Mouse (Mus musculus) olfactory bulb, adult 2 months (tissue): ENCODE data around the gene Oosp3. TPM values are rescaled to one million over a fixed set of nuclear protein-coding genes. Genes with fewer than 3 reads are reported as not detected.

Experiments
- H3K27ac ChIP-seq: fragments of 200-500 bp; 2 replicates; pipeline ENCODE4 v1.5.1; 2012; ENCODE audit warnings: low read depth, low read length; ENCODE audit not compliant: insufficient read depth
- H3K4me1 ChIP-seq: fragments of 200-500 bp; 2 replicates; pipeline ENCODE4 v1.6.1; 2012; ENCODE audit warnings: low read length; ENCODE audit not compliant: control insufficient read depth, insufficient read depth
- H3K4me3 ChIP-seq: fragments of 200-500 bp; 2 replicates; pipeline ENCODE4 v1.5.1; 2012; ENCODE audit warnings: mild to moderate bottlenecking, low read depth, low read length, moderate library complexity; ENCODE audit not compliant: insufficient read depth
- CTCF ChIP-seq: fragments of 200-500 bp; IDR thresholded peaks from 2 replicates; pipeline ENCODE4 v1.5.1; 2012; ENCODE audit warnings: low read depth, mild to moderate bottlenecking, low read length, moderate library complexity; ENCODE audit not compliant: insufficient read depth
- POLR2A ChIP-seq: fragments of 200-500 bp; IDR thresholded peaks from 2 replicates; pipeline ENCODE4 v1.6.1; 2012; ENCODE audit warnings: mild to moderate bottlenecking, low read depth, low read length, moderate library complexity; ENCODE audit not compliant: insufficient read depth
- WGBS: fragments of 180-500 bp; shearing (Covaris S2); methylation state at CpG from one replicate; pipeline ENCODE4 v1.1.7; 2018; 5-methylcytosine and 5-hydroxymethylcytosine counted together
- polyA plus RNA-seq: library from polyadenylated mRNA; stranded (reverse); fragments of >200 nt; gene quantifications from 2 replicates; pipeline ENCODE4 v1.2.4, GENCODE M21; 2012; ENCODE audit warnings: low replicate concordance; ENCODE audit not compliant: missing spikeins, insufficient read depth, insufficient read length

The Oosp3 gene
- polyA plus RNA-seq, 1 experiment, result not detected

DNA sequence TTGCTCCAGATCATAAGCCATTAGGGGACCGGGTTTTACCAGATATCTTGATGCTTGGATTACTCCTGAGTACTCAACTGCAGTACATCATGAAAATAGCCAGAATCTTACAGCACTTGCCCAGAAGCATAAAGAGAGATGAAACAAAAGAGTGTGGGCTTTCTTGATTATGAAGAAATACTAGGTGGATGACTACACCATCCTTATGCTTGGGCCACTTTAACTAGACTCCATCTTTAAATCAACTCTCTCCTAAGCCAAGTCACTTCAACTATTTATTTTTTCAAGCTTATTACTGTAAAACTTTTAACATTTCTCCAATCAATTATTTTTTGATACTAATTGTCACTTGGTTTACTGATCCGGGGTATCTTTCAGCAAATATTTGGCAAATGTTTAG lies 27.0 kb downstream of the Oosp3 start:
- no peaks in the 10 kb centered on the region for H3K4me1 ChIP-seq
- 92% methylated on average over 2 of the region's 2 CpGs for WGBS
- no peak overlapping the region for H3K4me3 ChIP-seq
- no peak overlapping the region for H3K27ac ChIP-seq
- TF ChIP-seq POLR2A (no peak), CTCF (no peak)

DNA sequence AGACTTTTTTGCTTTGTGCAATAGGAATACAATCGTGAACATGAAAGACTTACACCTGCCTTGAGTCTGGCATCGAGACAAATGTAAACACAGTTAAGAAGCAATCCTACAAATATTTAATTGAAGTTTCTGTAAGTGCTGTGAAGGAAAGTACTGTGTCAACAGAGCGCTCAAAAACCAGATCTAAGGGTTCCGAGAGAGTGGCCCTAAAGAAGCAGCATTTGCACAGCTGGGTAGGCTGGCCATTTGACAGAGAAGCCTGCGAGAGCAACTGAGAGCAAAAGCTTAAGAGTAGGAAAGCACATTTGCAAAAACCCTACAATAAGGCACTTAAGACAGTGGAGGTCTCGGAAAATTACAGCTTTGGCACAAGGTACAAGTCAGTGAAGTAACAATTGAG lies 27.4 kb downstream of the Oosp3 start:
- TF ChIP-seq POLR2A, result no peak
- TF ChIP-seq CTCF, result no peak
- H3K4me3 ChIP-seq, result no peak overlapping the region
- H3K27ac ChIP-seq, result no peak overlapping the region
- WGBS, result 79% methylated on average over 6 of the region's 6 CpGs
- H3K4me1 ChIP-seq, result no peaks in the 10 kb centered on the region

DNA sequence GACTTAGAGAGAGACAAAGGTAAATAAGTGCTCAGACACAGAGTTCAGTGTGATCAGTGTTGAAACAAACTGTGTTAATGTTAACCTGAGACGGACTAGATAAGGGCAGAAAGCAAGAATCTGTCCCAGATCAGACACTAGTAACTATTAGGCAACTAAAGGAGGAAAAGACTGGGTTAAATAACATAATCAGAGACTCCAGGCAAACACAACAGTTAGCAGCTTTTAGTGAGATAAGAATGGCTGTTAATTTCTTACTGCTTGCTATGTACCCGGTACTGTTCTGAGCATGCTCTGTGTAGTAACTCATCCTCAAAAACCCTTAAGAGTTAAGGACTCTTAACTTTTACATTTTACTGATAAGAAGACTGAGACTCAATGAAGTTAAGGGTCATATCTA lies 29.1 kb downstream of the Oosp3 start:
- Histone ChIP-seq H3K4me1 (no peaks in the 10 kb centered on the region), H3K27ac (no peak overlapping the region), H3K4me3 (no peak overlapping the region)
- WGBS, result 89% methylated on average over 2 of the region's 2 CpGs
- TF ChIP-seq POLR2A (no peak), CTCF (no peak)

GRCm38 (mm10) chr19:11727304-11727703 lies 30.4 kb downstream of the Oosp3 start:
- H3K4me1 ChIP-seq, result no peaks in the 10 kb centered on the region
- H3K4me3 ChIP-seq, result no peak overlapping the region
- H3K27ac ChIP-seq, result no peak overlapping the region
- 93% methylated on average over 5 of the region's 5 CpGs for WGBS
- TF ChIP-seq CTCF (no peak), POLR2A (no peak)

- H3K4me3 ChIP-seq, result no peak overlapping the region
- H3K27ac ChIP-seq, result no peak overlapping the region
- TF ChIP-seq POLR2A, result no peak
- H3K4me1 ChIP-seq, result no peaks in the 10 kb centered on the region
- 80% methylated on average over 1 of the region's 1 CpGs for WGBS
Measured at GRCm38 (mm10) chr19:11730278-11730677, 33.4 kb downstream of the Oosp3 start.

DNA sequence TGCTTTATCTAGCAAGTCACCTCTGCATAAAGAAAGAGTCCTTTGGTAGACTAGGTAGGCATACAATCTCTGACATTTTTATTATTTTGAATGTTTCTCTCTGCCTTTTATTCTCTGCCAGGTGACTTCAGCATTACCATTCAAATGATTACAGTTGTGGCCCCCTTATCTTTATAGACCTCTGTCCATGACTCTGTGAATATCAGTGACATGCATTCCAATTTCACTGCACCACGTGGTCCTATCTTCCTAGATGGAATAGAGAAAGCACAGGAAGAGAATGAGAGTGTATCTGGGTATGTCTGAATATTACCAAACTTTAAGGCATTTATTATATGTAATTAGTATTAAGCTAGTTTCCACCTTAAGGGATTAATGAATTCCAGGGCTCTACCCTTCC lies 39.6 kb downstream of the Oosp3 start:
- TF ChIP-seq POLR2A (no peak), CTCF (no peak)
- no peak overlapping the region for H3K4me3 ChIP-seq
- H3K27ac ChIP-seq, result no peak overlapping the region
- 44% methylated on average over 1 of the region's 1 CpGs for WGBS
- H3K4me1 ChIP-seq, result no peaks in the 10 kb centered on the region

GRCm38 (mm10) chr19:11745680-11746079 lies 48.8 kb downstream of the Oosp3 start:
- no peak overlapping the region for H3K4me3 ChIP-seq
- H3K27ac ChIP-seq, result no peak overlapping the region
- H3K4me1 ChIP-seq, result no peaks in the 10 kb centered on the region
- TF ChIP-seq POLR2A (no peak), CTCF (no peak)

- WGBS, result 78% methylated on average over 2 of the region's 2 CpGs
- no peak for TF ChIP-seq CTCF
- no peak for TF ChIP-seq POLR2A
- Histone ChIP-seq H3K27ac (no peak within 1 kb of the TSS), H3K4me1 (no peaks in the 10 kb centered on the region), H3K4me3 (no peak within 1 kb of the TSS)
Measured at GRCm38 (mm10) chr19:11747298-11747697, 50.4 kb downstream of the Oosp3 start, which contains the start of gene Gif. Gif (plus strand) TSS chr19:11747554.

Other genes with a start within 250 kb of the Oosp3 start
- not detected in 2 replicates for gene Ms4a6c, start 227.7 kb upstream of the Oosp3 start, polyA plus RNA-seq
- gene Gm8369, start 211.1 kb upstream of the Oosp3 start, polyA plus RNA-seq, result not detected in 2 replicates
- gene Ms4a6b, start 180.5 kb upstream of the Oosp3 start, polyA plus RNA-seq, result not detected in 2 replicates
- not detected in 2 replicates for gene Ms4a4d, start 160.3 kb upstream of the Oosp3 start, polyA plus RNA-seq
- not detected in 2 replicates for gene Ms4a6d, start 92.2 kb upstream of the Oosp3 start, polyA plus RNA-seq
- not detected in 2 replicates for gene Ms4a2, start 73.3 kb upstream of the Oosp3 start, polyA plus RNA-seq
- not detected in 2 replicates for gene Ms4a3, start 56.2 kb upstream of the Oosp3 start, polyA plus RNA-seq
- not detected in 2 replicates for gene Oosp2, start 36.5 kb upstream of the Oosp3 start, polyA plus RNA-seq
- not detected in 2 replicates for gene Oosp1, start 5.9 kb upstream of the Oosp3 start, polyA plus RNA-seq
- gene Gif, start 50.5 kb downstream of the Oosp3 start, polyA plus RNA-seq, result not detected in 2 replicates
- gene Mrpl16, start 73.3 kb downstream of the Oosp3 start, polyA plus RNA-seq, result not detected in 2 replicates
- not detected in 2 replicates for gene Stx3, start 122.3 kb downstream of the Oosp3 start, polyA plus RNA-seq
- not detected in 2 replicates for gene Olfr1417, start 142.2 kb downstream of the Oosp3 start, polyA plus RNA-seq
- not detected in 2 replicates for gene Olfr1418, start 164.0 kb downstream of the Oosp3 start, polyA plus RNA-seq
- gene Olfr1419, start 178.1 kb downstream of the Oosp3 start, polyA plus RNA-seq, result not detected in 2 replicates
- not detected in 2 replicates for gene Olfr1420, start 189.5 kb downstream of the Oosp3 start, polyA plus RNA-seq
- not detected in 2 replicates for gene Patl1, start 215.3 kb downstream of the Oosp3 start, polyA plus RNA-seq